Mouse (Mus musculus) E14TG2a.4 (cell line): ENCODE measurements around the gene Trap1.

Experiments used
- CTCF ChIP-seq: conservative IDR thresholded peaks from 2 replicates; pipeline ENCODE4 v1.5.1; 2014; ENCODE audit warnings: low read length
- NANOG ChIP-seq: IDR thresholded peaks from 2 replicates; pipeline ENCODE4 v1.6.1; 2014; ENCODE audit warnings: borderline replicate concordance, low read length, mixed read lengths

GRCm38 (mm10) chr16:4037690-4038089 lies 39.9 kb downstream of the Trap1 start:
- TF ChIP-seq CTCF (no peak), NANOG (no peak)
